Mouse (Mus musculus) kidney, postnatal 0 days (tissue): Measurements from ENCODE around the gene Emc6. TPM values are rescaled to one million over a fixed set of nuclear protein-coding genes. Genes with fewer than 3 reads are reported as not detected.
A peak's percentile ranks its signal among the peaks of the same experiment; 100 is the strongest.

Experiments
- ATAC-seq: fragments of 200-750 bp; cut with Nextera tagmentation; replicated peaks from 2 replicates; pipeline ENCODE4 v1.8.0; 2017; ENCODE audit warnings: low read depth, moderate number of reproducible peaks, moderate TSS enrichment, moderate library complexity; ENCODE audit not compliant: low FRiP score
- DNase-seq: peaks from one replicate; pipeline ENCODE4 v3.0.0-alpha.2; 2016; ENCODE audit warnings: low spot score
- H3K27ac ChIP-seq: fragments of 300-500 bp; sonication (generic); 2 replicates; pipeline ENCODE4 v1.5.1; 2014; ENCODE audit warnings: mild to moderate bottlenecking
- H3K27me3 ChIP-seq: fragments of 300-500 bp; sonication (generic); 2 replicates; pipeline ENCODE4 v1.6.1; 2014; ENCODE audit warnings: low read length, mixed read lengths; ENCODE audit not compliant: insufficient read depth
- H3K36me3 ChIP-seq: fragments of 300-500 bp; sonication (generic); 2 replicates; pipeline ENCODE4 v1.6.1; 2014; ENCODE audit warnings: low read length, mixed read lengths; ENCODE audit not compliant: insufficient read depth
- H3K4me1 ChIP-seq: fragments of 300-500 bp; sonication (generic); replicated peaks from 2 replicates; pipeline ENCODE4 v1.6.1; 2014; ENCODE audit warnings: antibody characterized with exemption, low read length, mixed read lengths; ENCODE audit not compliant: insufficient read depth
- H3K4me2 ChIP-seq: fragments of 300-500 bp; sonication (generic); 2 replicates; pipeline ENCODE4 v1.6.1; 2014; ENCODE audit warnings: mild to moderate bottlenecking, low read length, moderate library complexity, mixed read lengths
- H3K4me3 ChIP-seq: fragments of 300-500 bp; sonication (generic); replicated peaks from 2 replicates; pipeline ENCODE4 v1.5.1; 2014; ENCODE audit warnings: low read depth, low read length
- H3K9ac ChIP-seq: fragments of 300-500 bp; sonication (generic); 2 replicates; pipeline ENCODE4 v1.6.1; 2014; ENCODE audit warnings: low read depth, low read length
- H3K9me3 ChIP-seq: fragments of 300-500 bp; sonication (generic); replicated peaks from 2 replicates; pipeline ENCODE4 v1.6.1; 2016; ENCODE audit warnings: low read length, inconsistent platforms, mixed read lengths
- CTCF ChIP-seq: IDR thresholded peaks from 2 replicates; pipeline ENCODE4 v1.5.1; 2016; ENCODE audit warnings: antibody characterized with exemption, low read depth, mild to moderate bottlenecking, moderate library complexity
- WGBS: fragments of 180-500 bp; shearing (Covaris S2); extraction: QIAGEN DNeasy Blood & Tissue Kit; methylation state at CpG from one replicate; pipeline ENCODE4 v1.1.7; 2014; 5-methylcytosine and 5-hydroxymethylcytosine counted together
- polyA plus RNA-seq: library from polyadenylated mRNA; unstranded; fragments of >200 nt; fragmentation: Nextera tagmentation; extraction: Ambion mirVana; gene quantifications from 2 replicates; pipeline ENCODE4 v1.2.1, GENCODE M21; 2015

Gene Emc6
- polyA plus RNA-seq, 1 experiment from 2014 or later, result 187 TPM

DNA sequence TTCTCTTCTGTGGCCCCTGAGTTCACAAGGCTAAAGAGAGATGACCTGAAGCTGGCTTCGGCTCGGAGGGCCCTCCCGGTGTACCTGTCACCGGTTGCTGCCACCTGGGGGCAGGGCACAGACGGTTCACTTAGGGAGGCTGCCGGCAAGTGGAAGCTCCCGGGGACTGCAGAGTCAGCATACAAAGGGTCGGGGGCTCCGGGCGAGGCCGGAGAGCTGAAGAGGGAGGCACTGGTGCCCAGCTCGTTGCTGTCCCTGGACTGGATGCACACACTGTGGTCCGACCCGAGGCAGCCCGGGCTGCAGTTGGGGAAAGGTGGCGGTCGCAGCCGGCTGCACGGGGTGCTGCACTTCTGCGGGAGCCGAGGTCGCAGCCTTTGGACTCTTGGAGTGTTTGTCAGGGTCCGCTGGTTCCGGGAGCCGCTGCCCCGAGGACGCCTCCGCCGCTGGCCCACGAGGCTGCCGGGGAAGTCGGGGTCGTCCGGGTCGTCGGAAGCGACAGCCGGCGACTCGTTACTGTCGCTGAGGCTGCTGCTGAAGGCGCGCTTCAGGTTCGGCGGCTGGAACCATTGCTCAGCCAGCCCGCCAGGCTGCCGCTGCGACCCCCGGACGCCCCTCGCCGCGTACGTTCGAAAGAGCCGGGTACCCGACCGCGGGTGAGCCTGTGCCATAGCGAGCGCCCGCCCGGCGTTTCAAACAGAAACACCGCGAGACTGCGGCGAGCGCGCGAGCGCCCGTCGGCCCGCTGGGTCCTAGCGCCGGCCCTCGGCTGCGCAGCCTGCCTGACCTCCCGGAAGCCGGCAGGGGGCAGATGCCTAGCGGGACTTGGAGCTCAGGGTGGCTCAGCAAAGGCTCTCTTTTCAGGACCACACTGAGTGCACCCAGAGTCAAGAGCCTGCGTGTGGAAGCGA is 39.0 kb downstream of the Emc6 start, which contains the start of gene Haspin:
Gene Haspin (minus strand): TSS at position 704 of the 911 bp plus-strand sequence.
- no peaks in the 10 kb centered on the region for H3K27me3 ChIP-seq
- no peaks in the 10 kb centered on the region for H3K9me3 ChIP-seq
- ATAC-seq (peak; percentile 94), DNase-seq (peak; percentile 94)
- H3K27ac ChIP-seq, result peak within 1 kb of the TSS; percentile 20; the same call in 1 of the 2 replicates
- under 1% methylated on average over 77 of the region's 84 CpGs for WGBS
- H3K4me2 ChIP-seq, result peak within 1 kb of the TSS; percentile 86
- TF ChIP-seq CTCF, result peak; percentile 97
- peak within 1 kb of the TSS; percentile 90 for H3K4me3 ChIP-seq
- H3K36me3 ChIP-seq, result no peaks in the 10 kb centered on the region
- H3K9ac ChIP-seq, result peak within 1 kb of the TSS; percentile 82
- peaks cover 10% of the 10 kb centered on the region; the same call in 1 of the 2 replicates for H3K4me1 ChIP-seq

DNA sequence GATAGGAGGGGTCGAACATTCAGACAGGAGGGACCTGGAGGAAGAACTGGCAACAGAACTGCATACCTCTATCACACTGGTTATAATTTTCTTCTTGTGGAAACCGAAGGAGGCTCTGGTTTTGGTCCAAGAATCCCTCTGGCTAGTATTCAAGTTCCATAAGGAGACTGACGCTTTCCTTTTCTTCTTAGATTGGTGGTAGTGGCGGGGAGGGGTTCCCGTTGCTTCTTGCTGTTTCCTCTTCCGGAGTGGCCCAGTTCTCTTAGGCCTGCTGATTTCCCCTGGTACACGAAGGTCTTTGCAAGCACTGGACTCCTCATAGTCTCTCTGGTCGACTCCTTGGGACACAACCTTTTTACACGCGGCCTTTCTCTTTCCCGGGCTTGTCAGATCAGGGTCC is 39.7 kb downstream of the Emc6 start:
- Histone ChIP-seq H3K9ac (peak overlapping the region; percentile 82), H3K9me3 (no peaks in the 10 kb centered on the region), H3K27ac (peak overlapping the region; percentile 20; the same call in 1 of the 2 replicates), H3K4me3 (peak overlapping the region; percentile 90), H3K36me3 (no peaks in the 10 kb centered on the region), H3K4me1 (peaks cover 10% of the 10 kb centered on the region; the same call in 1 of the 2 replicates), H3K27me3 (no peaks in the 10 kb centered on the region), H3K4me2 (peak overlapping the region; percentile 86)
- TF ChIP-seq CTCF, result no peak
- peak; percentile 66 for DNase-seq
- ATAC-seq, result no peak
- 26% methylated on average over 11 of the region's 11 CpGs for WGBS

DNA sequence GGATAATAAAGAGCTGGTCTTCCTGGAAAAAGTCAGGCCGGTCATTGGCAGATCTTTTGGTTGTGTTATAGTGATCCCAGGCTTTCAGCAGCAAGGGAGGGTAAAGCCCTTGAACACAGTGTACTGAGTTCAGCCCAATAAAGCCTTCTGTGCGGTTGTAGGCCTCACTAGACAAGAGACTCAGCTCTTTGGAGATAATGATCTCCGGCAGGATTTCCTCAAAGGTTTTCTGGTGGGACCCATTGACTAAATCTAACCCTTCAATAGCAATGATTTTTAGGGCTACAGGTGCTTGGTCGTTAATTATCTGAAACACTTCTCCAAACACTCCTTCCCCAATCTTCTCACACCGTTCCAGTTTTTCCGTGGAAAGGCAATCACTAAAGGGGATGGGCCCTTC is 40.2 kb downstream of the Emc6 start:
- no peak for ATAC-seq
- 49% methylated on average over 6 of the region's 6 CpGs for WGBS
- Histone ChIP-seq H3K4me3 (peak overlapping the region; percentile 90), H3K36me3 (no peaks in the 10 kb centered on the region), H3K27me3 (no peaks in the 10 kb centered on the region), H3K9ac (no peak overlapping the region; the same call in 1 of the 2 replicates), H3K4me2 (peak overlapping the region; percentile 86), H3K4me1 (peaks cover 10% of the 10 kb centered on the region; the same call in 1 of the 2 replicates), H3K9me3 (no peaks in the 10 kb centered on the region), H3K27ac (no peak overlapping the region)
- DNase-seq, result no peak
- TF ChIP-seq CTCF, result no peak

DNA sequence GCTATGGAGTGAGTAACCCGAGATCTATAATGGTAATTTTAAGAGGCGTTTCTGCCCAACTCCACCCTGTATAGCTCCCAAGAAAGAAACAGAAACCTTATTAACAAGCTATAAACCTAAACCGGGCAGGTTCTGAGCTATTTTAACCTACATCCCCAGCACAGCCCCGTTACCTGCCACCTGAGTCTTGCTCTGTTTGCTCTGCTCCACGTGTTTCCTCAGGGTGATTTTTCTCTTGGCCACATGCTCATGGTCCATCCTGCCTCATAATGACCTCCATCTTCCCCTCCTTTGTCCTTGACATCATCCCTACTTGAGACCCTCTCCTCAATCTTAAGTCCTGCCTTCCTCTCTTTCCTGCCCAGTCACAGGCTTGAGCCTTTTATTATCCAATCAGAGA is 42.6 kb downstream of the Emc6 start:
- Histone ChIP-seq H3K4me1 (peaks cover 10% of the 10 kb centered on the region; the same call in 1 of the 2 replicates), H3K4me3 (no peak overlapping the region), H3K9me3 (no peaks in the 10 kb centered on the region), H3K27me3 (no peaks in the 10 kb centered on the region), H3K36me3 (no peaks in the 10 kb centered on the region), H3K27ac (no peak overlapping the region), H3K4me2 (no peak overlapping the region), H3K9ac (no peak overlapping the region)
- 70% methylated on average over 5 of the region's 5 CpGs for WGBS
- TF ChIP-seq CTCF, result no peak
- ATAC-seq (no peak), DNase-seq (no peak)

DNA sequence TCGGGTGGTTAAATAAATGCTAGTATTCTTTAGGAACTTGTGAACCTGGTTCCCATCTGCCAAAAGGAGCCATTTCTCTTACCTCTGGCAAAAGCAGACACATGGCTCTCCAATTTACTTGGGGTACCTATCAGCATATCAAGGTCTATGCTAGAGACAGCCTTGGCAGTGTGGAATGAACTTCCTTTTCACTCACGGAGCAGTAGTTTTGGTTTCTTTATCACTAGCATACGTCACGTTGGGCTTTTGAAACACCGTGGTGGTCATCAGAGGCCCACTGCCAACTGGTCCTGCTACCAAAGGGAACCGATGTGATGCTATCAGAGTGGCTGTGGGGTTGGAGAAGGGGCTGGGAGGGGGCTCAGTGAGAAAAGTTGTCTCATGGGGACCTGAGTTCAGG is 43.8 kb downstream of the Emc6 start:
- Histone ChIP-seq H3K4me1 (peaks cover 10% of the 10 kb centered on the region; the same call in 1 of the 2 replicates), H3K9me3 (no peaks in the 10 kb centered on the region), H3K9ac (no peak overlapping the region), H3K4me2 (no peak overlapping the region), H3K27me3 (no peaks in the 10 kb centered on the region), H3K36me3 (no peaks in the 10 kb centered on the region), H3K4me3 (no peak overlapping the region), H3K27ac (no peak overlapping the region)
- DNase-seq (no peak), ATAC-seq (no peak)
- WGBS, result 97% methylated on average over 6 of the region's 6 CpGs
- no peak for TF ChIP-seq CTCF

DNA sequence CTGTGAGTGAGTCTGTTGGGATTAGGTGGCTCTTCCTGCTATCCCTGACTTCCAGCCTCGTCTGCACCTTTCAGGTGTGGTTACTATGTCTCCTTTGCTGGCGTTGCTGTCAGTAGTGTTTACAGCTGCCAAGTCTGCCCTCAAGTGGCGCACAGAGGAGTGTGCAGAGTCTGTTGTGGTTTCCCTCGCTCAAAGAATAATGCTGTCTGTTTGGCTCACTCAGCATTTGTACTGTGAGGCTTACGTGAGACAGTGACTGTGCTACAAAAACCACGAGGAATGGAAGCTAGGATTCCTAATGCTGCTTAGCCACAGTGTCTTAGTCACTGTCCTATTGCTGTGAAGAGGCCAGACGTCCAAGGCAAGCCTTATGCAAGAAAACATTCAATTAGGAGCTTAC is 45.8 kb downstream of the Emc6 start:
- no peaks in the 10 kb centered on the region for H3K9me3 ChIP-seq
- no peaks in the 10 kb centered on the region for H3K36me3 ChIP-seq
- no peaks in the 10 kb centered on the region for H3K27me3 ChIP-seq
- no peak overlapping the region for H3K4me2 ChIP-seq
- 76% methylated on average over 7 of the region's 7 CpGs for WGBS
- no peak overlapping the region for H3K27ac ChIP-seq
- no peak for ATAC-seq
- peak; percentile 56 for TF ChIP-seq CTCF
- no peak overlapping the region for H3K4me3 ChIP-seq
- DNase-seq, result no peak
- 0 out of 2 replicates have a peak, but pooled peaks cover 3% of the 10 kb centered on the region for H3K4me1 ChIP-seq
- no peak overlapping the region for H3K9ac ChIP-seq
